Mouse (Mus musculus): ENCODE measurements around the gene Mrpl39. TPM values are rescaled to one million over a fixed set of nuclear protein-coding genes. Genes with fewer than 3 reads are reported as not detected.

Gene Mrpl39
- 5.0 and 10.3 TPM in 2 replicates for polyA plus RNA-seq (2012; rRNA removed)

GRCm38 (mm10) chr16:84735166-84736105 lies at the start of gene Mrpl39:
TSS of gene Mrpl39 (minus strand) at chr16:84735742.

DNA sequence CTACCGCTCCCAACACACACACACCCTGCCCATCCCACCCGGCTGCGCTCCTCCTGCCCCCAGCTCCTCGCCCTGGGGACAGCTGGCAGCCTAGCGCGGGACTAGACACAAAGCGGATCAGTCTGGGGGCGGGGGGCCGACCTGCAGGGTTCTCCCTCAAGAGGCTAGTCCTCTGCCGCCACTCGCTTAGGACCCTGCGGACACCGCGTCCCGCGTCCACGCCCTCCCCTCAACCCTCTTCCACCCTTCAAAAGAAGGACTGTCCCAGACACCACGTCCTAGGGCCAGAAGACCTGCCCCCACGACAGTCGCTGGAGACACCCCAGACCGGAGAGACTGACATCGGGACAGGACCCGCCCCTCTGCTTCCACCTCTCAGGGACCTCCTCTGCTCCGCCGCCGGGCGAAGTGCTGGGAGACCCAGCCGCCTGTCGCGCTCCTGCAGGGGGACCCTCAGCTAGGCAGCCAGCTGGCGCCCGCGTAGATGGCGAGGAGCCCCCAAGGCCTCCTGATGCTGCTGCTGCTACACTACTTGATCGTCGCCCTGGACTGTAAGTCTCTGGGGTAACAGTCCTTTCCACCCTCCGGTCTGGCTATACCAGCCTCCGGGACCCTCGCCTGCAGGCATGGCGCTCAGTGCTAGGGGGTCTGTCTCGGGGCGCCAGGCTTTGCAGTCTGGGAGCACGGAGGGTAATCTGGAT lies 38.6 kb upstream of the Mrpl39 start, which contains the start of gene Jam2:
TSS of gene Jam2 (plus strand) at position 121 of the 701 bp plus-strand sequence.

Other genes with a start within 250 kb of the Mrpl39 start
- gene A730009L09Rik, start 220.6 kb downstream of the Mrpl39 start, polyA plus RNA-seq (2012; rRNA removed), result not detected in 2 replicates
- gene Jam2, start 38.4 kb upstream of the Mrpl39 start, polyA plus RNA-seq (2012; rRNA removed), result 22.4 and 28.7 TPM in 2 replicates
- gene Gabpa, start 99.2 kb upstream of the Mrpl39 start, polyA plus RNA-seq (2012; rRNA removed), result 5.2 and 6.8 TPM in 2 replicates
- gene Atp5j, start 99.9 kb upstream of the Mrpl39 start, polyA plus RNA-seq (2012; rRNA removed), result 239 and 267 TPM in 2 replicates

Measured in ovary, adult 2 months (tissue).